Mouse (Mus musculus) activated CD4-positive, CD25-positive, alpha-beta regulatory T cell, adult 4 months (primary cell): Measurements from ENCODE around the gene Umad1. TPM values are rescaled to one million over a fixed set of nuclear protein-coding genes. Genes with fewer than 3 reads are reported as not detected.

Experiments used
- ATAC-seq: one replicate; pipeline ENCODE4 v1.8.0; 2017
- polyA plus RNA-seq, 2 experiments: library from polyadenylated mRNA; unstranded; fragments of 100-300 nt; shearing (Covaris generic); gene quantifications; one replicate each; pipeline ENCODE4 v1.2.1; 2017

Umad1 gene
- polyA plus RNA-seq, 2 experiments from 2014 or later: 10.3 to 12.0 TPM

DNA sequence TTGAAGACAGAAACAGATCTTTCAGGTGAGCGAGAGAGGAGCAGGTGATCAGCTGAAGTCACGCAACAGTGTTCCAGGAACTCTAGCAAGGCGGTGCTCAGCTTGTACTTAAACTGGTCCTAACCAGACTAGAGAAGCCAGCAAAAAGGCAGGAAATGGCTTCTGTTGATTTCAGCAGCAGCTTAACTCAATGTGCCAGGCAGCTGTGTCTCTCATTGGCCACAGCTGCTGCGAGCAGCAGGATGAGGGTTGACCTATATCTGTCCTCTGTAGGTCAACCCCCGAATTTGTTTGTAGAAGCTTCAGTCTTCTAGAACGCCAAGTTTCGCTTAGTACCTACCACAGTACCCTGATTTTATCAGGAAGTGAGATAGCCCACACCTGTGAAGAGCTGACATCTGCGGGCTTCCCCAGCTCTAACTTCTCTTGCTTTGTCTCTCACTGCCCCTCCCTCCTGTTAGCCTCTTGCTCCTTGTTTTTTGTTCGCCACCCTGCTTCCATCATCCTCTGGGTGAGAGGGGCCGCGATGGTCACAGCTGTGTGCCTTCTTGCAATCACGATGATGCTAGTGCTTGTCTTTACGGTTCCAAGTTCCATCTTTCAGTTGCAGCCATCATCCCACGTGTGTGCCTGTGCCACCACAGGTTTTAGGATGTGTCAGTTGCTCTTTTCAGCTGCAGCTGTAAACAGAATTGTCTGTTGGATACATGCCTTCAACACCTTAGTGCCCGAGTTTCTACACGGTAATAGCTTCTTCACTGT, 226.5 kb downstream of the Umad1 start:
- ATAC-seq: peak; percentile 94

DNA sequence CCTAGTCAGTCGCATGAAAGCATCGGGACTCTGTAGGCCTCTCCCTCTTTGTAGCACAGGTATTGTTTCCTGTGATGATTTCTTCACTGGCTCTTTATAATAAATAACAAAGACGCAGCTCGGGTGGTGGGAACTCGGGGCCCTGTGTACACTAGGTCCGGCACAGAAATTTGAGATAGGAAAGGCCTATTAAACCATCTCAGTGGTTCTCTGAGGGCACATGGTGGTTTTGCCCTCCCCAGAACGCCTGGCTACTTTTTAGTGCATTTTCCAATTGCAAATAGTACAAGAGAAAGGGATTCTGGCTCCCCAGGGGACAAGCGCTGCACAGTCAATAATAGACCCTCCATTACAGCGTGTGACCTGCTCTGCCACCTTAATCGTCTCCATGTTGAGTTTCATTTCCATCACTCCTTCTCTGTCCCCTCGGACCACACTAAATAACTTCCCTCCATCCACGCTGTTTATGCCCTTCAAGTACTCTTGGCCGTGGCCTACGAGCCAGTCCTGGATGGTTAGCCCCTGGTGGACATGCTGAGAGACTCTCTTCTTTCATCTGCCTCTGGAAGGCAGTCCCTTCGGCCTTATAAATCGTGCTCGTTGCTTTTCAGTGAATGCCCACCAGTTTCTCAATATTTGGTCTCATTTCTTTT, 227.4 kb downstream of the Umad1 start:
- ATAC-seq: no peak

DNA sequence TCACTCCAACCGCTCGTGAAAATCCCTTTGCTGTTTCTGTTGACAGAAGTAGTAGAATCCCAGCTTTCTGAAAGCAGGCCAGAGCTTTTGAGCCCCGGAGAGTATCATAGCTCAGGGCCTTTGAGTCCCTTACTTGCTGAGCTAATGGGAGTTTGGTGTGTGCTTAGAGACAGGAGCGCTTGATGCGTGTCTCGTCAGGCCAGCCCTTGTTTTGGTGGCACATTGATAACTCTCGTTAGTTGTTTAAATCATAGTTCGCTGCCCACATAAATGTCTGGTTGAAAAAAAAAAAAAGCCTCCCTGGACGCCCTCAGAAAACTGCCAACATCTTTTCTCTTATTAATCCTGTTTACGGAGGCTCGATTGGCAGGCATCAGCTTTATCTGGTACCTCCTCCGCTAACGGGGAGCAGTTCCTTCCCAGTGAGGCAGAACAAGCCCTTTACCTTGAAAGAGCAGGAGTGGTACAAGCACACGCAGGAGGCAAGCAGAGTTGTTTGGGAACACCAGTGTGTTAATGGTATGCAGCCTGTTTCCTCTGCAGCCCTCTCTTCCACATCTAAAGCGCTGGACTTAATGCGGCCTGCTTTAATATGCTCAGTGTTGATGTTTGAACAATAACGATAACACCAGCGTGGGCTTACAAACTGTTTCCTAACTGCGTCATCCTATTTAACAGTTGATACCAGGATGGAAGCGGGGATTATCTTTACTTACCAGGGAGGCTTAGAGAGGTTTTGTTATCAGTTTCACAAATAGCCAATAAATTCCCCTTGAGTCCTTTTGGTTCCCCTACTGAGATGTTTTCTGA, 228.2 kb downstream of the Umad1 start:
- no peak for ATAC-seq

DNA sequence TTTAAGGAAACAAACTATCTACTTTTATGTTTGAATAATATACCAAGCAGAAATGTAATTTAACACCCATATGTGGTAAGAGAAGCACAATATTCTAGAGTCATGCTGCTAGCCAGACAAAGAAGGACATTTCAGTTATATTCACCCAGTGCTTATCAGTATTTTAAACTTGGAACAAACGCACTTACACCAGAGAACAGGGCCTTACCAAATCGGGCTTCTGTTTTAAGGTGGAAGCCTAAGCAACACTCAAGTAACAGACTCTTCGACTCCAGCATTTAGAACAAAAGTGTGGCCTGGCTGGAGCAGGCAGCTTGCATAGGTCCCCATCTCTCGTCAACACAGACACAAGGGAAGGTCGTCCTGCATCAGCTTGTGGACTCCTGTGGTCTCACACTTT, 229.2 kb downstream of the Umad1 start:
- ATAC-seq: no peak

DNA sequence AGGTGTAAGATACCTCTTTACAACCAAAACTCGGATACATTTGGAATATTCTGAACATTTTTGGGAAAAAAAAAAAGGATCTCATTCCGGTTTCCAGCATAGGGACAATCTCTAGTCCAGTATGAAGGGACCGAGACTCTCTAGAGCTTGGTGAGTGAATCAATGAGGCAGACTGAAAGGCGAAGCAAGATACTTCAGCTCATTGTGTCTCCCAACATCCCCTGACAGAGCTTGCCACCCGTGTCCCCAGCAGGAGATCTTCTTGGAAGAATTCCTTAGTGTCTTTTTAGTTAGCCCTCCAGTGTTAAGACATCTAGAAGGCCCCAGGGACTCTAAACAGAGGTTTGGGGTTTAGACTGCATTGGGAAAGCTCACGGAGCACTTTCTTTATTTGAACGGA, 230.2 kb downstream of the Umad1 start:
- ATAC-seq: no peak

DNA sequence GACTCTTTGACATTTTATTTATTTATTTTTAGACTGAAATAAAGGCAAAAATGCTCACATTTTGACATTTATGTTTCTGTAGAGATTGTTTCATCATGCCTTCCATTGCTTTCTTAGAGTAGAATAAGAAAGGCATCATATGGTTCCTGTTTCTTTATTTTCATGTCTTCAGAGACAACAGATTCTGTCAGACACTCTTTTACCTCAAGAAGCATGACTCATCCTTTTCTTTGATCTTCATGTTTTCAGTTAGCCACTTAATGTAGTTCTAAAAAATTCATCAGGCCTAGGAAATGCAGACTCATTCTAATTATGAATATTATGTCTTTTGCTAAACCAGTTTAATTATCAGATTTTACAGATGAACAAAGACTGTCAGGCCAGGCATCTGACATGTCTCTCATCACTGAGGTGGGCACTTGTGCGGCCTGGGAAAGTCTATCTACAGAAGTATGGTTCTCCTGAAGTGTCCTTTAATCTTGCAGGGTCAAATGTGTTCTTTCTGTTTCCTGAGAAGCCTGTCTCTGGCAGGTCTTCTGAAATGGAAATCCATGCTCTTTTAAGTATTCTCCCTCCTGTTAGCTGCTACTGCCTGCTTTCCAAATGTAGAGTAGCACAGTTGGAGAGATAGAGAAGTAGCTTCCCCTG, 231.0 kb downstream of the Umad1 start:
- ATAC-seq: no peak

DNA sequence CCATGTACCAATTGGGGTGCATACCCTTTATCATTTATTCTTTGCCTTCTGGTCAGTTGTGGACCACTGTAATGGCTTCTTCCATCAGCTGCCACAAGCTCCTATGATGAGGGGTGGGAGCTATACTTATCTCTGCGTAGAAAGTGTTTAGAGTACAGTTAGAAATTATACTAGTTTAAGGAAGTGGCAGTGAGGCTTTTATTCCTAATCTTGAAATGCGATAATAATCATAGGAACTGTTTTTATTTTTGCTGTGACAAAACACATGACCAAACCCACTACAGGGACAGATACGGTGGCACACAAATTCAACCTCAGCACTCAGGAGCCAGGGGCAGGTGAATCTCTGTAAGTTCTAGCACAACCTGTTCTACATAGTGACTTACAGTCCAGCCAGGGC, 233.2 kb downstream of the Umad1 start:
- no peak for ATAC-seq

DNA sequence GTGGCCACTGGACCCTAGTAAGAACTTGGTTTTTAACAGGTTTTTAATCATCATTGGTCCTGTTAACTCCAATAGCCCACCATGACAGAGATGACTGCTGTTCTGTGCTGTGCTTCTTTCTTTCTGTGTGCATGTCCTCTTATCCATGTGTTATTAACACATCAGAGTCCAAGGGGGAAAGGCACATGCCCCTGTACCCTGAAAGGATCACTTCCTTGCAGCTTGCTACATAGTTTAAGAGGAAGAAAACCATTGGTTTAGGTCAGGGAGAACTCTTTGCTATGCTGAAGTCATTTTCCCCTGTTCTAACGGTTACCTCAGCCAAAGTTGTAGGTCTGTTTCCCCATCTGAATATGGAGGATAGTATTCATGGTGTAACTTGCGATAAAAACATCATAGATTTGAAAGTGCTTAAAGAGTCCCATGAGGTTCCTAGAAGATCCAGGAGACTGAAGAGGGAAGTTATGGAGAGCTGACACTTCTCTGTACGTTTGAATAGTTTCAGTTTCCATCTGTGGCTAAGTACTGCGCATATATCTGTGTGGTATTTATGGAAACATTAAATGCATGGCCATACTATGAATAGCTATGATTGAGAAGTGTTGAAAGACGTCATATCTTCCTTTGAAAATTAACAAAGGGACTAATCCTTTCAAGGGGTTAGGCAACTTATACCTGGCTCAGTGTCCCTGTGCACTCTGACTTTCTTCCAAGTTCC, 236.2 kb downstream of the Umad1 start:
- ATAC-seq: peak; percentile 89

DNA sequence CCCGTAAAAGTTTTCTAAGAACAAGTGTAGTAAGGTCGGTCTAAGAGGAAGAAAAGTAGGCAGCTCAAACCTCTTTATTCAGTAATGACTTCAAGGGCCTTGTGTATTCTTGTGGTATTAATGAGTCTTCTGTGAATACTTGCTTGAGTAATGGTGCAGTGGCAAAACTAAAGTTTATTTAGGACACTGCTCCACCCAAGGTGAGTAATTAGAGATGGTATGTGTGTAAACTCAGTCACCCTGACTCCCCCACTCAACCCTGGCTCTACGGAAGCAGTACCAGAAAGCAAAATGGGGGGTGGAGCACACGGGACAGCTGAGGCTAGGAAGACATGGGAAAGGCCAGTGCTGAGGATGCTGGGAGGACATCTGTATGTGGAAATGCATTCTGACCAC, 236.7 kb downstream of the Umad1 start:
- no peak for ATAC-seq

DNA sequence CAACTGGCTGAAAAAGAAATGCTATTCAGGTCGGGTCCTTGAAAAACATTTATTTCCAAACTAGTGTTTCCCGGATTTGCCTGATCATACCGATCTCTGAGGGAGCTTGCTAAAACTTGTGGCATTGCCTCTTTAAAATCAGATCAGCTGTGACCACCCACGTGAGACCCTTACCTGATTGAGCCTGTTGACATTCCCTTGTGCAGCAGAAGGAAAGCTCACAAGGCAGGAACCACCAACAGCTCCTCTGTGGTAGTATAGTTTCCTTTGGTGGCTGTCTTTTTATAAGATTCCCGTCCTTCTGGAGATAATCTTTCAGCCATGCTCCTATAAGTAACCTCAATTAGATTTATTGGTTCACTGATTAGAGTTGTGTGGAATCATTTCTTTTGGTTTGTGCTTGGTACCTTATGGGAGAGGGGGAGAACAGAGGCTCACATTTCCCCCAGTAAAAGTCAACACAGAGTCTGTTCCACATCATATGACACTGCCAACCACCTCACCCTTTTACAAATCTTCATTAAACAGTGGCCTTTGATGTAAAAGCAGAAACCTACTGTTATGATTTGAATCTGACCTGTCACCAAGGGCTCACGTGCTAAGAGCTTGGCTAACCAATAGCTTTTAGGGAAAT, 238.3 kb downstream of the Umad1 start:
- ATAC-seq: no peak

DNA sequence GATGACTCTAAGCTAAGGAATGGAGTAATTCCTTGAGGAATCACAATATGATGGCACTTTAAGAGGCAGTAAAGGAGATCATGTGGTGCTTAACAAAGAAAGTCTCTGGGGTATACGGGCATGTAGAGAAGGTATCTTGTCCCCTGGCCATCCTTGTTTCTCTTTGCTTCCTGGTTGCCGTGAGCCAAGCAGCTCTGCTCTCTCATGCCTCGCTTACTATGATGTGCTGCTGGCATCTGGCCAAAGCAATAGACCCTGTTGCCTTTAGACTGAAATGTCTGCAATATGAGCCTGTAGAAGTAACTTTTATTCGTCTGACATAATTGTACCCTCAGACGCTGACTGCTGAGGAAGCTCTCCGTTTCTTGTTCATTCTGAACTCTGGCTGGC, 238.8 kb downstream of the Umad1 start:
- ATAC-seq: no peak

DNA sequence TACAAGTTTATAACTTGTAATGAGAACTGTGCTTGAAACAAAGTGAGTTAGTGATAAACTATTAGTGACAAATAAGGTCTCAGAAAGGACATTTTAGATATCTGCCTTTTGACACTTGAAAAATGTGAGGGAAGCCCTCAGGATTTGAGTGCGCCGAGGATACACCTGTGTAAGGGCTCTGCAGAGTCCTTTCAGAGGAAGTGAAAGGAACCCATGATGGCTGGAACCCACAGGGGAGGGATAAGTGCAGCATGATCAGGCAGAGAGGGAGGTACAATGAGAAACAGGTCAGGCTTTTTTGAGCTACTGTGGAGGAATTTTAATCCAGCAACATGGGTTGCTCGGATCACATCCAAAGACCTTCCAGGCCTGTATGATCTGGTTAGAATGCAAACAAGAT, 239.9 kb downstream of the Umad1 start:
- ATAC-seq: no peak

DNA sequence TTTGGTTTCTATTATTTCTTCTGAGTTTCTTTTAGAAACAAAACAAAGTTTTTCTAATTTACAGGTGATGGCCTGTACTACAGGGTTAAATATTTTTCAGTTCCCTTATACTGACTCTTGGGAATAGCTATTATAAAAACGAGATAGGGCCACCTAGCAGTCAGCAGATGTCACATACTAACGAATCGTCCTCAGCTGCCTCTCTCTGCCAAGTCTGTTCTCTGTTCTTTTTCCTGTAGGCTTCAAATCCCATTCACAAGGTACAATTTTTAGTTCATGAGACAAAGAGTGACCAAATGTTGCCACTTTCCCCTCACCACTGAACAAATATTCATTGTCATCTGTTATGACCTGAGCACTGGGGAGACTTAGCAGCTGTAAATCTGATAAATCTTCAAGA, 244.9 kb downstream of the Umad1 start:
- ATAC-seq: no peak

DNA sequence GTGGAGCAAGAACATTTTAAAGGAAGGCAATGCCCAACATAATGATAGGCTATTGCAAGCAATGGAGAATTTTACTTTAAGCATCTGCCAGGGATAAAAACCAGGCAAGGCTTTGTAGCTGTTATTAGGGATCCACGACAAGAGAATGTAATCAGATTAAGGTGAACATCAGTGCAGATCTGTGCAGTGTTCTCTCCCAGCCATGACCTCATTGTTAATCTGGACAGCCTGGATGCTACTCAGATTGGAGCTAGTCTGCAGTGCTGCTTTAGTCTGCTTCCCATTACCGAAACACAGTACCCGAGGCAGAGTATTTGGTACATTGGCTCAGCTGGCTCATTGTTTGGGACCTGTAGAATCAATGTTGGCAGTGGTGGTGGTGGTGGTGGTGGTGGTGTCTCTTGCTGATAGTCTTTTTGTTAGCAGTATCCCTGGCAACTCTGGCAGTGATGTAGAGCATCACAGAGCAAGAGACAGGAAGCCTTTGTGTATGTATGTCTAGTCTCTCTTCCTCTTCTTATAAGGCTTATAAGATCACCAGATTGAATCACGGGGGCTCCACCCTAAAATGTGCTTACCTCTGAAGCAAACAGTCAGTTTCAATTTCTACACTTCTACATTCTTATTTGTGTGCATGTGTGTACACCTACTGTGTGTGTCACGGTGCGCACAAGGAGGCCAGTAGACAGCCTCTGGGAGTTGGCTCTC, 245.6 kb downstream of the Umad1 start:
- peak; percentile 68 for ATAC-seq

DNA sequence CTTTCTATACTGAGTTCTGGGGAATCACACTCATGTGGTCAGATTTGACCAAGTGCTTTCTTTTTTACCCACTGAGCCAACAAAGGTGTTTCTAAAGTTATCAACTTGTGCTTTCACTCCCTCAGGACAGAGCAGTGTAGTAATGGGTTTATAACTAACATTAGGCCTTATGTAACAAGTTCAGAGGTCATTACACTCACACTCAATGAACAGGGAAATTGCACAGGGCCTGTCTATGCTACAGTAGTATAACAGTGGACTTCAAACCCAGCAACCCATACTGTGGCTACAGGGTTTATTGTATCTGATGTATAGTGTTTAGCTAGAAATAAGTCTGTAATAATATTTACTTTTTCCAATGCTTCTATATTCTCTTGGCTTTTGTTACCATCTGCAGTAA, 247.5 kb downstream of the Umad1 start:
- no peak for ATAC-seq

Other genes starting within 250 kb of the Umad1 start
- not detected for gene Col28a1, start 66.7 kb upstream of the Umad1 start, polyA plus RNA-seq
- gene Mios, start 50.1 kb upstream of the Umad1 start, polyA plus RNA-seq: 10 to 100 TPM; 10.6 to 12.7 TPM
- 10 to 100 TPM; 81.7 to 86.6 TPM for gene Rpa3, start 115 bp upstream of the Umad1 start, polyA plus RNA-seq
- 10 to 100 TPM; 42.6 to 44.3 TPM for gene Gm45062, start 162 bp downstream of the Umad1 start, polyA plus RNA-seq